Mouse (Mus musculus) stomach, embryonic 16.5 days (tissue): ENCODE measurements around the gene Sox8. TPM values are rescaled to one million over a fixed set of nuclear protein-coding genes. Genes with fewer than 3 reads are reported as not detected.

Source experiments
- ATAC-seq: fragments of 200-750 bp; cut with Nextera tagmentation; 2 replicates; pipeline ENCODE4 v1.8.0; 2017; ENCODE audit warnings: moderate number of reproducible peaks, moderate TSS enrichment; ENCODE audit not compliant: insufficient read depth, low FRiP score
- H3K27ac ChIP-seq: fragments of 300-500 bp; sonication (generic); 2 replicates; pipeline ENCODE4 v1.5.1; 2014; ENCODE audit warnings: low read length
- H3K27me3 ChIP-seq: fragments of 300-500 bp; sonication (generic); 2 replicates; pipeline ENCODE4 v1.6.1; 2014; ENCODE audit warnings: low read length, control low read depth, mixed read lengths; ENCODE audit not compliant: control insufficient read depth, insufficient read depth
- H3K36me3 ChIP-seq: fragments of 300-500 bp; sonication (generic); 2 replicates; pipeline ENCODE4 v1.6.1; 2014; ENCODE audit warnings: low read length; ENCODE audit not compliant: control insufficient read depth, insufficient read depth
- H3K4me1 ChIP-seq: fragments of 300-500 bp; sonication (generic); 2 replicates; pipeline ENCODE4 v1.6.1; 2014; ENCODE audit warnings: low read length, control low read depth, mixed read lengths; ENCODE audit not compliant: control insufficient read depth, insufficient read depth
- H3K4me2 ChIP-seq: fragments of 300-500 bp; sonication (generic); 2 replicates; pipeline ENCODE4 v1.6.1; 2014; ENCODE audit warnings: low read depth, low read length, mixed read lengths
- H3K4me3 ChIP-seq: fragments of 300-500 bp; sonication (generic); replicated peaks from 2 replicates; pipeline ENCODE4 v1.5.1; 2014; ENCODE audit warnings: mild to moderate bottlenecking, low read length
- H3K9ac ChIP-seq: fragments of 300-500 bp; sonication (generic); 2 replicates; pipeline ENCODE4 v1.6.1; 2014; ENCODE audit warnings: low read length
- H3K9me3 ChIP-seq: fragments of 300-500 bp; sonication (generic); replicated peaks from 2 replicates; pipeline ENCODE4 v1.6.1; 2016; ENCODE audit warnings: low read length, control low read depth; ENCODE audit not compliant: control insufficient read depth
- WGBS: fragments of 180-500 bp; shearing (Covaris S2); extraction: QIAGEN DNeasy Blood & Tissue Kit; methylation state at CpG from one replicate; pipeline ENCODE4 v1.1.7; 2014; 5-methylcytosine and 5-hydroxymethylcytosine counted together
- polyA plus RNA-seq: library from polyadenylated mRNA; unstranded; fragments of >200 nt; fragmentation: Nextera tagmentation; extraction: Ambion mirVana; gene quantifications from 2 replicates; pipeline ENCODE4 v1.2.1, GENCODE M21; 2015

Sox8 gene
- polyA plus RNA-seq = 3.0 and 3.3 TPM in 2 replicates

- ATAC-seq = peak; percentile 86
- Histone ChIP-seq H3K9ac (peak within 1 kb of the TSS; percentile 68), H3K9me3 (no peaks in the 10 kb centered on the region), H3K4me1 (peaks cover 22% of the 10 kb centered on the region), H3K36me3 (no peaks in the 10 kb centered on the region), H3K27ac (no peak within 1 kb of the TSS), H3K27me3 (peaks cover 21% of the 10 kb centered on the region), H3K4me3 (peak within 1 kb of the TSS; percentile 43), H3K4me2 (peak within 1 kb of the TSS; percentile 95)
- WGBS = under 1% methylated on average over 61 of the region's 61 CpGs
Observed at GRCm38 (mm10) chr17:25570648-25571452, at the start of gene Sox8. Sox8 (minus strand) TSS chr17:25570686.

- Histone ChIP-seq H3K36me3 (peaks cover 2% of the 10 kb centered on the region; the same call in 1 of the 2 replicates), H3K4me3 (no peak overlapping the region), H3K4me1 (peaks cover 4% of the 10 kb centered on the region; the same call in 1 of the 2 replicates), H3K27me3 (no peaks in the 10 kb centered on the region), H3K9ac (no peak overlapping the region), H3K27ac (peak overlapping the region; percentile 52; the same call in 1 of the 2 replicates), H3K9me3 (no peaks in the 10 kb centered on the region), H3K4me2 (peak overlapping the region; percentile 1; the same call in 1 of the 2 replicates)
- WGBS = 52% methylated on average over 16 of the region's 16 CpGs
- peak; percentile 56; the same call in 1 of the 2 replicates for ATAC-seq
Observed at GRCm38 (mm10) chr17:25618508-25619056, 48.1 kb upstream of the Sox8 start.

- WGBS = 88% methylated on average over 10 of the region's 10 CpGs
- H3K36me3 ChIP-seq = no peaks in the 10 kb centered on the region
- ATAC-seq = no peak
- H3K4me2 ChIP-seq = no peak overlapping the region
- H3K9ac ChIP-seq = no peak overlapping the region
- no peak overlapping the region for H3K4me3 ChIP-seq
- H3K9me3 ChIP-seq = no peaks in the 10 kb centered on the region
- H3K27ac ChIP-seq = no peak overlapping the region
- H3K27me3 ChIP-seq = no peaks in the 10 kb centered on the region
- H3K4me1 ChIP-seq = peaks cover 6% of the 10 kb centered on the region
Observed at GRCm38 (mm10) chr17:25614723-25615510, 44.4 kb upstream of the Sox8 start.

- Histone ChIP-seq H3K4me1 (peaks cover 11% of the 10 kb centered on the region), H3K36me3 (no peaks in the 10 kb centered on the region), H3K27ac (no peak overlapping the region), H3K9ac (no peak overlapping the region), H3K27me3 (no peaks in the 10 kb centered on the region), H3K4me2 (no peak overlapping the region), H3K4me3 (no peak overlapping the region), H3K9me3 (no peaks in the 10 kb centered on the region)
- 88% methylated on average over 6 of the region's 6 CpGs for WGBS
- ATAC-seq = no peak
Observed at GRCm38 (mm10) chr17:25613323-25613722, 42.8 kb upstream of the Sox8 start.

GRCm38 (mm10) chr17:25612537-25612936 lies 42.1 kb upstream of the Sox8 start:
- no peaks in the 10 kb centered on the region for H3K27me3 ChIP-seq
- WGBS = 75% methylated on average over 9 of the region's 9 CpGs
- H3K4me2 ChIP-seq = no peak overlapping the region
- ATAC-seq = no peak
- no peak overlapping the region for H3K9ac ChIP-seq
- H3K4me1 ChIP-seq = peaks cover 11% of the 10 kb centered on the region
- no peak overlapping the region for H3K4me3 ChIP-seq
- no peaks in the 10 kb centered on the region for H3K9me3 ChIP-seq
- no peaks in the 10 kb centered on the region for H3K36me3 ChIP-seq
- H3K27ac ChIP-seq = no peak overlapping the region

GRCm38 (mm10) chr17:25610151-25610550 lies 39.7 kb upstream of the Sox8 start:
- H3K9ac ChIP-seq = peak overlapping the region; percentile 42; the same call in 1 of the 2 replicates
- H3K4me1 ChIP-seq = peaks cover 11% of the 10 kb centered on the region
- H3K27me3 ChIP-seq = no peaks in the 10 kb centered on the region
- peak overlapping the region; percentile 24; the same call in 1 of the 2 replicates for H3K27ac ChIP-seq
- H3K36me3 ChIP-seq = no peaks in the 10 kb centered on the region
- H3K4me3 ChIP-seq = no peak overlapping the region
- WGBS = 31% methylated on average over 9 of the region's 9 CpGs
- peak; percentile 68 for ATAC-seq
- no peak overlapping the region for H3K4me2 ChIP-seq
- no peaks in the 10 kb centered on the region for H3K9me3 ChIP-seq

GRCm38 (mm10) chr17:25609506-25609828 lies 39.0 kb upstream of the Sox8 start:
- no peaks in the 10 kb centered on the region for H3K9me3 ChIP-seq
- H3K27me3 ChIP-seq = no peaks in the 10 kb centered on the region
- peak overlapping the region; percentile 24; the same call in 1 of the 2 replicates for H3K27ac ChIP-seq
- H3K4me2 ChIP-seq = no peak overlapping the region
- 73% methylated on average over 3 of the region's 3 CpGs for WGBS
- peaks cover 11% of the 10 kb centered on the region for H3K4me1 ChIP-seq
- ATAC-seq = no peak
- H3K4me3 ChIP-seq = no peak overlapping the region
- H3K36me3 ChIP-seq = no peaks in the 10 kb centered on the region
- no peak overlapping the region for H3K9ac ChIP-seq

GRCm38 (mm10) chr17:25608821-25609505 lies 38.5 kb upstream of the Sox8 start:
- Histone ChIP-seq H3K27ac (no peak overlapping the region; the same call in 1 of the 2 replicates), H3K9ac (no peak overlapping the region), H3K36me3 (no peaks in the 10 kb centered on the region), H3K27me3 (no peaks in the 10 kb centered on the region), H3K4me3 (no peak overlapping the region), H3K4me1 (peaks cover 13% of the 10 kb centered on the region), H3K9me3 (no peaks in the 10 kb centered on the region), H3K4me2 (no peak overlapping the region)
- WGBS = 62% methylated on average over 10 of the region's 10 CpGs
- ATAC-seq = no peak
